Mouse (Mus musculus) activated CD4-positive, CD25-positive, alpha-beta regulatory T cell, adult 4 months (primary cell): ENCODE data around the gene Plcl1. TPM values are rescaled to one million over a fixed set of nuclear protein-coding genes. Genes with fewer than 3 reads are reported as not detected.

Experiments used
- ATAC-seq: one replicate; pipeline ENCODE4 v1.8.0; 2017
- polyA plus RNA-seq, 2 experiments: library from polyadenylated mRNA; unstranded; fragments of 100-300 nt; shearing (Covaris generic); gene quantifications; one replicate each; pipeline ENCODE4 v1.2.1; 2017

Gene Plcl1
- polyA plus RNA-seq, 2 experiments from 2014 or later, result 1.5 to 2.6 TPM

DNA sequence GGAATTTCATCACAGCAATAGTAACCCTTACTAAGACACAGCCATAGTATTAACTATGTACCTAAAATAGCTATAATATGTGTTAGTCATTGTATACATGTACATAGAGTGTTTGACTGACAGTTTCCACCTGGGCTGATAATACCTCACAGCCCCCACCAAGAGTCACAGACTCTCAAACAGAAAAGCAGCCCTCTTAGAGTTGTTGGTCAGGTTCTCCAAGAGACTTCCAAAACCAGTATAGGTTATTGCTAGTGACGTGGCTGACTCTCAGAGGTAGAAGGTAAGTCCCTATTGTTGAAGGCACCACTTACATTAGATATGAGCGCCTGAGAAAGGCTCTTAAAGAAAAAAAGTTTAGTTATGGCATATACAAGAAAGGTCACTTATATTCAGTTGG is 120.0 kb downstream of the Plcl1 start:
- ATAC-seq, result no peak

DNA sequence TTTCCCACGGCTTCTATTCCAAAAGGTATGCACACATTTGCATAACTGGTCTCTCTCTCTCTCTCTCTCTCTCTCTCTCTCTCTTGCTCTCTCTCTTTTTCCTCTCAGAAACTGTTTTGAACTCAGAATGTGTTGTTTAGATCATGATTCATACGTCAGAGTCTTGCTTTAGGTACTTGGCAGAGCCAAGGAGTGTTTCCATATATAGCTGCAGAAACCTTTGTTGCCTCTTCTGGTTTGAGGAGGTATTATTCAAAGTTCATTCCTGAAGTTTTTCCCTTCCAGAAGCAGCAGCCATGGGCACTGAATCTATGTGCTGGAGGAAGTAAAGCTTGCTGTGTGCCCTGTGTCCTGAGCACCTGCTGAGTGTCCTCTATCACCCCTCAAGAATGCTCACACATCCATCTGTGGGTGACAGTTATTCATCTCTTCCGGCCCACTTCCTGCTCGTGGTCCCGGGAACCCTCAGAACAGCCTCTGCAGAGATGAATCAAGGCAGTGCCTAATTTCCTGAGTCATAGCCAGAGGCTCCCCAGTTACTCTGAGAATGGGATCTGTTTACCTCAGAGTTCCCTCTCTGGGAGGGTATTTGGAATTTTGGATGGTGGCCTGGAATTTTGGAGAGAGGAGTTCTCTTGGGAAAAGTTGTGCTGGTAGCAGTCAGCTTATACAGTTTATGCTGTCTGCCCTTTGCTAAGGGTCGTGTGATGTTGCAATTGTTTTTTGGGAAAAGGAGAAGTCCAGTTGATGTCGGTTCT is 123.0 kb downstream of the Plcl1 start:
- ATAC-seq, result peak; percentile 69

DNA sequence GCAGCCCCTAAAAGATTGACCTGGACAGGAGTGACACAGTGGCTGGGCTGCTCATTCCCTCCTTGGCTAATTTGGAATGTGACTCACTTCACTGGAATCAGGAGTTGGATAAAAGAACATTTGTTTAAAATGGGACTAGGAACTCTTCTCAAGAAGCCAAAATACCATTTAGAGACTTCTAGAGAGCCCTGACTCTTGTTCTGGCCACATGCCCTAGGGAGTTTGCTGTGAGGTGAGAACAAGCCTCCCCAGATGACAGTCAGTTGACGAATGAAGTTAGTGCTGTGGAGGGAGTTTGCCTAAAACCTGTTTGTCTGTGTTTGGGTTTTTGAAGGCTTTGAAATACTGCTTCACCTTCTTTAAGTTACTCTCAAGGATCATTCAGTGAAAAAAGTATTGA is 128.1 kb downstream of the Plcl1 start:
- ATAC-seq, result no peak

DNA sequence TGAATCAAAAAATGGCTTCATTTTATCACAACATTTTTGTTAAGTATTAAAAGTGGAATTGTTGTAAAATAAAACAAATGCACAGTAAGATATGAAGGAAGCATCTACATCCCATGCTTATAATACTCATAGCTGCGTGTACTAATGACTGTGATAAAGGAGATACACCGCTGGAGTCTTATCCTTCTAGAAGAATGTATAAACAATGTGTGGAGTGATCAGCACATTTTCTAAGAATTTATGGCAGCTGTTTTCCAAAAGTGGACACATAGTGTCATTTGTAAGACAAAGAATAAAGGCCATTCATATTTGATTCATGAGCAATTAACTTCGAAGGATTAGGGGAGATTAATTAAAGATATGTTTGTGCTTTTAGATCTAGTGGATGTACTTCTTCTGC is 148.7 kb downstream of the Plcl1 start:
- no peak for ATAC-seq

DNA sequence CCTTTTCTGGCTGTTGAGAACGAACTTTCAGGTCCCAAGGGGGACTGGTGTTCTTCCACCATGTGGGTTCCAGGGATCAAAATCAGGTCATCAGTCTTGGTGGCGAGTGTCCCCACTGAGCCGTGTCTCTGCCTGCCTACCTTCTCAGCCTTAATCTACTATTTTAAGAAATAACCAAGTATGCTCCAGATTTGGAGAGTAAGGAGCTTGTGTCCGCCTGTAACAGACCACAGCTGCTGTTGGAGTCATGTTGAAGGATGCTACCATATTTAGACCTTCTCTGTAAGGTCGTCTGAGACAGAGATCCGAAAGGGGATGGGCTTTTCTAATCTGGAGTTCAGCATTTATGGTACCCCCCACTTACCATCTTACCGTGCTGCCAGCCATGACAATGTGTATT is 152.2 kb downstream of the Plcl1 start:
- no peak for ATAC-seq

DNA sequence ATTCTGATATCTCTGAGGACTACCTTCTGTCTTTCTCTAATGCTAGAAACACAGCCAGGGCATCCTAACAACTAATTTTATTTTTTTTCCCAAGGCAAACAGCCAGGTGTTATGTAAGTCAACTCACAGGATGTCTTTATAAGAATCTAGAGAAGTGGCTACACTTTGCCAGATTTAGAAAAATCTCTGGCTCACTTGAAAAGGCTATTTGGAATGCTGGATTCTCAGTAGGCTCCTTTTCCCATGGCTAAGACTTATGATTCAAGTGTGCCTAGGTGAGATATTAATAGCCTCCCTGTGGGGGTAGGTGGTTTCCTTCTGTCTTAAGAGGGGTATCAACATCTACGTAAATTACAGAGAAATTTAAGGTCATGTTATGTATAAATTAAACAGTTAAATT is 152.7 kb downstream of the Plcl1 start:
- no peak for ATAC-seq

DNA sequence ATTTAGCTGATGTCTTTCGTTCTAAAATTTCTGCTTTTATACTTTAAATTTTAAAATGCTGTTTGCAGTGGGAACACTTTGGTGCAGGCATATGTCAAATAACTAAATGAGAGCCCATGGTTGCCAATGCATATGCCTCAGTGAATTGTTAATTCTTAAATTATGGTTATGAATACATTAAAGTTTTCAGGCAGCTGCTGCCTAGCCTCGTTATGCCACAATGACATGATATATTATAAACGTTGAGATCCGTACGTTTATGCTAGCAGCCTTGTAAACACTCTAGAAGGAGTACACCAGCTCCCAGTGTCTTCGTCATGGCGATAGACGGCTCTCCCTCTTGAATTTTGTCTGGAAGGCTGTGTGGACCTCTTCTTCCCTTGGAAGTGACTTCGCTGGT is 154.3 kb downstream of the Plcl1 start:
- no peak for ATAC-seq

DNA sequence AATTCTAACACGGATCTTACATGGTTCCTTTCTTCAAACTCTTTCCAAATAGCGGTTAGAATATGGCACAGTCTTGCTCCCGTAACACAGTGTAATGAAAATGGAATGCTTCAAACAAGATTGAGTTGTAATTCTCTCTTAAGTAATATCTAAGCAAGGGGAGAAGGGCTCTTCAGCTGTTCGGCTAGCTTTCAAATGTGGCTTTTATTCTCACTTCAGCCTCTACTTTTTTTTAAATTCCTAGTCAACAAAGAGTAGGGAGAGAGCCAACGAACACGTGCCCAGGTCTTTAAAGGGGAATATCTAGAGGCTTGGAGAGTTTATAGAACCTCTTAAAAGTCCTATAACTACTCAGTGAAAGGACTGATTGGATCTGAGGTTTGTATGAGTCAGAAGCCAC is 160.2 kb downstream of the Plcl1 start:
- no peak for ATAC-seq

DNA sequence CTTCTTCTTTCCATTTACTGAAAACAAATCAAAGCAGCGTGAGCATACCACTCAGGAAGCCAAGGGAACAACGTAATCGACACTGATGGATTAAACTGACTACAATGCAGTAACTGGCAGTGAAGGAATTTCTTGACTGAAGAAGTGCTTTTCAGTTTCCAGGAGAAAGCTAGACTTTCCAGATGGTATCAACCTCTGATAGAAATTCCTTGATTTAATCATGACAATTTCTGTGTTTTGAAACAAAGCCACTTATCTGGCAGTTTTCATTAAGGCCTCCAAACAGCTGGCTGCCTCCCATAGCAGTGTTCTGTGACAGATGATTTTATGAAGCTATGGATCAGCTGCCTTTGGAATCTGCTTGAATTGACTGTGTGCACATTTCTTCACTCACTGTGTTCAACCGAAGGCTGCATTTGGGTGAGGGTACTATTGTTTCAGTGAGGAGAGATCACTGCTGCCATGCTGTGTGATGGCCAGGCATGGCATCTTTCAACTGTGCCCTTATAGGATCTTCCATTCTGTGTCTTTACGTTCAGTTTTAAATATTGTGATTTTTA is 162.2 kb downstream of the Plcl1 start:
- no peak for ATAC-seq

DNA sequence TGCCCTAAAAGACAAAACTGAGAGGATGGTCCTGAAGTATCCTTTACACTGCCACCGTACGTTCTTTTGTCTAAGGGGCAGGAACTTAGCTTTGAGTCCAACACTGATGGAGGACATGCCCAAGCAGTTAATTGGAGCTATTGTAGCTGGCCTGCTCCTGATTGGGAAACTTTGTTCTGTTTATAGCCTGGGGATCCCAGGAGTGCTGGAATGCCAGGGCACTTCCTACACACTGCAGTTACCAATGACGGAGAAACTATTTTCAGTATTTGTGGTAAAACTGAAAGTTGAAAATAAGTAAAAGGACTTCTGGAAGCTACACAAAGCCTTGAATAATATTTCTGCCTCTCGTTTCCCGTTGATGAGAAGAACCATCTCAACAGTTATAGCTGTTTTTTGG is 164.5 kb downstream of the Plcl1 start:
- no peak for ATAC-seq

DNA sequence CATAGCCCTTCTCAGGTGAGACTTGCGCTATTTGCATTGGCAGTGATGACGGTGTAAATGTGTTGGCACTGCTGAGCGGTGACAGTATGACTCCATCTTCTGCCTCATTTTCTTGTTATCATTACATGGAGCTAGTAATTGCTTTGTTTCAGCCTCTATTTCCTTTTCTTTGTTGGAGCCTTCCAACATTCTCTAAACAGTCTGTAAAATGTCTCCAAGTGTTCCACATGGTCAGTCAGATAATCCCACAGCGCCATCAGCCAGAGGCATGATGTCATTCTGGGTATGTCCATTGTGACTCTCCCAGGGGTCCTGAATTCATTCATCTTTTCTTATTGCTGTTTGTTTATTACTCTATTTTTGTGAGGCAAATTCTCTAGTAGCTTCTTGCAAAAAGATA is 165.7 kb downstream of the Plcl1 start:
- ATAC-seq, result no peak

DNA sequence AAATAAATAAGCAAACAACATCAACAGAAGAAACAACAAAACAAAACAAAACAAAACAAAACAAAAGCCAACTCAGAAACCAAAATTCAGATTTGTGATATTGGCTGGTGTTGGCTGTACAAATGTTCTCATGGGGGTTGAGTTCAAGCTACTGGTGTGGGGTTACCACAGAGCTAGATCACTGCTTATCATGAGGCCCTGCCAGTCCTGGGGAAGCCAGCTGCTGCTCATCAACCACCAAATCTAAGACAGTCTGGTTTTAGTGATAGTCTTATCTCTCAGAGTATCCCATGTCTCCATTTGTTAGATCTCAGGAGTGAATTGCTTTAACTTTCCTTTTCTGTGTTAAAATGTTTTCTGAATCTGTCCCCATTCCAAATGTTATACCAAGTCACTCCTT is 166.5 kb downstream of the Plcl1 start:
- no peak for ATAC-seq

DNA sequence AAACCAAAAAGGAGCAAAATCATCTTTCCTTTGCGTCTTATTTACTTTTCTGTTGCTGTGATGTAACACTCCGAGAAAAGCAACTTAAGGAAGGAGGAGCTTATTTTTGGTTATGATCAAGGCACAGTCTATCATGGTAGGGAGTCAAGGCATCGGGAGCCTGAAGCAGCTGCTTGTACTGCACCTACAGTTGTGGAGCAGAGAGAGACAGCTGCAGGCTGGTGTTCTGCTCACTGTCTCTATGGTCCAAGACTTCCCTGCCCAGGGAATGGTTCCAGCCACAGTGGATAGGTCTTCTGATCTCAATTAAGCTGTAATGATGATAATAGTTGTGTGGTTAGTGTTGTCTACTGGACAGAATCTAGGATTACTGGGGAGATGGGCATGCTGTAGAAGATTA is 166.9 kb downstream of the Plcl1 start:
- no peak for ATAC-seq

DNA sequence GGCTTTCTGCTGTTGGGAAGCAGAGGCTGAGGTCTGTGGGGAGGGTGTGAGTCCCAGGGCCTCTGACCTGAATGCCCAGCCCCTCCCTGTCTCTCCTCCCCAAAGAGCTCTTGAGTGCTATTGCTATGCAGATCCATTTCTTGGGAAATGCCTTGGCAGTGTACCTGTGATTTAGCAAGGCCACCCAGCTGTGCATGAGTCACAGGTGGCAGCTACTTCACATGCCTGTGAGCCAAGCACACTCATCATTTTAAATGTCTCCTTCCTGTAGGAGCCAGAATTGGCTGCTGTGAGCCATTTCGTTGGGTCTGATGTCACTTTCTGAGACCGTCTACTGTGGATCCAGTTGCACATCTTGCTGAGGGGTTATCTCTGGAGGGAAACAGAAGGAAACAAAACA is 170.2 kb downstream of the Plcl1 start:
- ATAC-seq, result no peak

DNA sequence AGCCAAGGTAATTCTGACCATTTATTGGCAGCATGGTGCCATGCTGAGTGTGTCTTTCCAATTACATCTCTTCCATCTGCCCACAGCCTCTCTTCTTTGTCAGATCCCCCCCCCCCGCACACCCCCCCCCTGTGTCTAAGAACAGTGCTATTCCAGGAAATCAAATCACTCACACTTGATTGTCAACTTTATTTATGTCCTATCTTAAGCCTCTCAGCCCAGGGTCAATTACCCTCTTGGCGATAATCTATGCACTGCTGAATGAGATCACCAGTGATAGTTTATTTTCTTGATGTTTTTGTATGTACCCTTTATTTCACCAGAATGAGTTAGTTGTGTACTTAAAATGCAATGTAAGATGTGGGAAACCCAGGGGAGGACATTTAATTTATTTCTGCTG is 176.0 kb downstream of the Plcl1 start:
- ATAC-seq, result no peak

DNA sequence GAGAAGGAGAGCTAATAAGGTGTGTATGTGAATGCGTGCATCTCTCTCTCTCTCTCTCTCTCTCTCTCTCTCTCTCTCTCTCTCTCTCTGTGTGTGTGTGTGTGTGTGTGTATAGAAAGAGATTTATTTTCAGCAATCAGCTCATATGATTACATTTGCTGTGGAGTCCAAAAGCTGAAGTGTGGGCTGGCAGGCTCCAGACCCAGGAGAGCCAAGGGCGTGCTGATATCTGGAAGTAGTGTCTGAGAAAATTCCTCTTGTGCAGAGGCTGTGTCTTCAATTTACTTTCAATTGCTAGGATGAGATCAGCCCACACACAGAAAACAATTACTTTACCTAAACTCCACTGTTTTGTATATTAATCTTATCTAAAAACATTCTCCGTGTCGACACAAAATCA is 179.7 kb downstream of the Plcl1 start:
- ATAC-seq, result no peak

DNA sequence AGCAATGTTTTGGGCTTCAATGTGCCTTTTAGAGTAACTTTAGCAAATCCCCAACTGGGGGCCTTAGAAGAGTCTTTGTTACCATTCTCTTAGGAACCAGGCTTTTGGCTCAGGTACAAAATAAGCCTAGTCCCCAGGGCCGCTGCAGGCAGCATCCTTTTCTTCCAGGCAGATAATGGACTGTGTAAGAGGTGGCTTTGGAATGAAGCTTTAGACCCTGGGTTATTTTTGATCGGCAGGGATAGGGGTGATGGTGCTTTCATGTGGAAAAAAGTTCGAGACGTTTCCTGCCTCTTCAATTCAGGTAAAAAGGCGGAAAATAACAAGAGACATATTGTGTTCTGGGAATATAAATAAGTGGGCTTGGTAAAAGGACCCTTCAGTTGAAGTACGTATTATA is 182.4 kb downstream of the Plcl1 start:
- no peak for ATAC-seq

DNA sequence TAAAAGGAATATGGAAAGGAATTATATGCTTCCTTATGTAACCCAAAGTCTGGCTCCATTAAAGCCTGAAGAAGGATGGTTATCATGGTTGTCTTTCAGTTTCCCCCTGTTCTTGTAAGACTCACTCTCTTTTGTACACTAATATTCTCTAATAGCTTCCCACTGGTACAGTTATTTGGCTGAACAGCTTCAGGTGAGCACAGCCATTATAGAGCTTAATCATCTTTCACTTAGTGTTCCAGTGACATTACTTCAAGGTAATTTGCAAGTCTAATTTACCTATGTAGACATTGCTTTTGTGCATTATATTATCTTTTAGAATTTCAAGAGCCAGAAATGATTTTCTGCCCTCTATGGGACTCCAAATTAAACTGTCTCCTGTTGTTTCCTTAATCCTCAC is 184.3 kb downstream of the Plcl1 start:
- ATAC-seq, result no peak

DNA sequence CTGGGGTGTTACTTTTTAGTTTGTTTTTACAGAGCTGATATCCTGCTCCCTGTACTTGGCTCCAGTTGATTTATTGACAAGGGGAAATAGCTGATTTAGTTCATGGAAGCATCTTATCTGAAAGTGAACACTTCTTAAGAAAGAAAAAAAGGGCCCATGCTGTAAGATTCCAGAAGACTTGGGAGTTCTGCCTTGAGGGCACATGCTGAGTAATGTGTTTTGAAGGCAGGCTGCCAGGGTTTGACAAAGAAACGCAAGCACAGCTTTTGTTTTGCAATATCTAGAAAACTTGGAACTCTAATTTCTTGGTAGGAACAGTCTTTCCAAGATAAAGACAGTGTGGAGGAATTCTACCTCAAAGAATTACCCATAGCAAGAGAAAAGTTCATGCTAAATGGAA is 194.8 kb downstream of the Plcl1 start:
- ATAC-seq, result no peak

DNA sequence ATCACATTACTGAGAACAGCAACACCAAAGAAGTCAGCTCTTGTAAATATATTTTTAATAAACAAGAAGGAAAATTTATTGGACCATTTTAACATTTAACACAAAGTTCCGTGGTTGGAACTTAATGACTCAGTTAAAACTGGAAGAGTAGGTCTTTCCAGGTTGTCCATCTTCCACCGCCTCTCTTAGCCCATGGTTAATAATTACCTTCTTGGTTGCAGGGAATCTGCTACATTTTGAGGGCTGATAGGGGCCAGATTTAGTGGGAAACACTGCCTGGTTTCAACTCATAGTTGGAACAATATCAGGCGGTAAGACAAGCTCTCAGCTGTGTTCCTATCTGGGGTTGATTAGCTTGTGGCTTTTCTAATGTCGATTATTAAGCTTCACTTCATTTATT is 198.9 kb downstream of the Plcl1 start:
- no peak for ATAC-seq

DNA sequence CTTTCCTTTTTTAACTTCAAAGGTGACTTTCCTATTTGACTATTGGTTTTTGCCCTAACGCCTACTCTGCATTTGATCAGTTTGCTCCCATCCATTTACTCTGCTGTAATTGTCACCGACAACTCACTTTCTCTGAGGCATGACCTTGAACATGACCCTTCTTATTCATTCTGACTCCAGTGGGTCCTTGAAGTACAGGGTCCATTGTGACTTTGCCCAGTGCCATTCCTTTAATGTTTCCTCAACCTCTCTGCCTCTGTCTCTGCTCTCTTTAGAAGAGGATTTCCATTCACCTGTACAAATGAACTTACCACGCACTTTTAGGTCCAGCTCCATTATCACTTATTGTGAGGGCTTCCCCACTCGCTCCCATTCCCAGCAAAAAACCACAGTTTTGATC is 199.7 kb downstream of the Plcl1 start:
- no peak for ATAC-seq

DNA sequence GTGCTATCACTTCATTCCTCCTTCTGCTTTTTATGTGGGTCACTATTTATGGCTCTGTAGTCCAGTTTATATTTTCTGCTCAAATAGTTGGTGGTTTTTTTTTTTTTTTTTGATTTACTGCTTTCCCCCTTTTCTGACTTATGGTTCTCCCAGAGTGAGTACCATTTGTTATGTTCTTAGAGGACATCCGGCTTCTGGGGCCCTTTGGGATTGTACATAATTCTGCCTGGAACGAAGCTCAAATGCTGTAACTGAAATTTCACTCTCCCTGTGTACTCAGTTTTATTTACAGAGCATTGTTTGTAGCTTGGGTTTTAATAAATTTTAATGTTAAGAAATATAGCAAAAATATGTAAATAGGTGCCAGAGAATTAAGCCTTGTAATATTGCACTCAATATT is 200.2 kb downstream of the Plcl1 start:
- no peak for ATAC-seq

DNA sequence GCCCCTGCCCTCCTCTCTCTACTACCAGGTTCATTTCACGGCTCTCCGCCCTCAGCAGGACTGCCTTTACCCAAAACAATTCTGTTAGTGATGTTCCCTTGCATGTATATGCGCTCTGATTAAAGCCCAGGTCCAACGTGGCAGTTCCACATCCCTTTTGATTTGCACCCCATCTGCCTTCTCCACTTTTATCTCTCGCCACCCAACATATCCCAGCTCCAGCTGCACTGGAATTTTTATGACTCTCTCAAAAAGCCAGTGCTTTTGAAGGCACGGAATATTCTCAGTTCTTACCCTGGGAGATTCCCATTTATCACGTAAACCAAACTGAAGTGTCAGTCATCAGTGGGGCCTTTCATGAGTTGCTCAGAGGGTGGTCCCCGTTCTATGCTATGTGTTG is 200.7 kb downstream of the Plcl1 start:
- no peak for ATAC-seq

DNA sequence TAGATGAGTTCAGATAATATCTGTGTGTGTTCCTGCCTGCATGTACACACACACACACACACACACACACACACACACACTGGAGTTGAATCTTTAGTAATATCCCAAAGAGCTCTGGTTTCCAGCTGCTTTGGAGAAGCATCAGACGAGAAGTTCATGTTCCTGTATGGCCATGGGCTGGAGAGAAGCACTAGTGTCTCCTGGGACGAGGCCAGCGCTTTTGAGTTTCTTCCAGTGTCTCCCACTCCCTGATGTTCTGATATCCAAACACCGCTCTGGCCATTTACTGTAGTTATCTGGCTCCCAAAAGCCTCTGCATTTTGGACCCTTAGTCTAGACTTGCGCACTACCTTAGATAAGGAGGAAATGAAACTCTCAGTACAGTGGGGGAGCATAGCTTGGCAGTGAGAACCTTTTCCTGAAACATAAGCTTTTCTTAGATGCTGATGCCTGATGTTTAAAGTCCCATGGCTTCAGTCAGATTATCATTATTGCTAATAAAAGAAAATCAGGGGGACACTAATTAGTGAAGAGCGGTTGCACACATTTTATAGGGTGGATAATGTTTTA is 207.1 kb downstream of the Plcl1 start:
- no peak for ATAC-seq

DNA sequence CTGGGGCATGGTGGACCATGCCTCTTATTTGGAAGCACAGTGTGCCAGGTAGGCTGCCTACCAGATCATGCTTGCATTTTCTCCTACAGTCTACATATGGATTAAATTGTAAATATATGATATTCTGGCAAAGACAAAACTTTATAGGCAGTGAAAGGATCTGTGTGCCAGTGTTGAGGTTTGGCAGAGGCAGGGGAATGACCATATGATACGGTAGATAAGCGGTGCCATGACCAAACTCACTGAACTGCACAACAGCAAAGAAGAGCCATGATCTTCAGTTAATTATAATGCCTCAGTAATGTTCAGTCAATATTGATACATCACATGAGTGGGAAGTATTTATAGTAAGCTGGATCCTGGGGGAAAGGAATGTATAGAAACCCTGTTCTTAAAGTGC is 212.1 kb downstream of the Plcl1 start:
- ATAC-seq, result no peak
